Mouse (Mus musculus): Measurements from ENCODE around the gene Dgkd.
"Not testable (repeated sequence)": the region's sequence is repeated elsewhere in the genome, so short reads cannot be mapped to it uniquely, and the experiment has no call there.

Gene Dgkd

DNA sequence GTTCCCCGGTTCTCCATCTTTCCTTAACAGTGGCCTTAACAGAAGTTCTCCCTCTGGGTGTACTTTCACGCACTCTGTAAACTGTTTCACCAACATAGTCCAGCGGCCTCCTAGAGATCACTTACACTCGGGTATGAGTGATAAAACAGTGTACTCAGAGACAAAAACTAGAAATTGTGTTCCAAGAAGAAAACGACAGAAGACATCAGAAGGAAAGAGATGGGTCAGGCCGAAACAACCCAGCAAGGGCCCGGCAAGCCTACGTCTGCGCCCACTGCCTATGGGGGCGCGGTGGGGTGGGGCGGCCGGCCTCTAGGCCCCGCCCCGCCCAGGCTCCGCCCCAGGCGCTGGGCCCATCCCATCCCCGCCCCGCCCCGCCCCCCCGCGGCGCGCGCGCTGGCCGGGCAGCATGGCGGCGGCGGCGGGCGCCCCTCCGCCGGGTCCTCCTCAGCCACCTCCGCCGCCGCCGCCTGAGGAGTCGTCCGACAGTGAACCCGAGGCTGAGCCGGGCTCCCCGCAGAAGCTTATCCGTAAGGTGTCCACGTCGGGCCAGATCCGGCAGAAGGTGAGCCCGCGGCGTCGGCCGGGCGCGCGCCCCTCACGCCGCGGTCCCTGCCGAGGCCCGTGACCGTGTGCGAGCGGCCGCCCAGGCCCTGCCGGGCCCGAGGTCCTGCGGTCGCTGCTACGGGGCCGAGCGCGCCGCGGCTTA is at the start of gene Dgkd:
Gene Dgkd, plus strand, starts transcription at position 396 of the 709 bp plus-strand sequence.
- DNase-seq (ENCODE audit: low spot score): peak; percentile 45

DNA sequence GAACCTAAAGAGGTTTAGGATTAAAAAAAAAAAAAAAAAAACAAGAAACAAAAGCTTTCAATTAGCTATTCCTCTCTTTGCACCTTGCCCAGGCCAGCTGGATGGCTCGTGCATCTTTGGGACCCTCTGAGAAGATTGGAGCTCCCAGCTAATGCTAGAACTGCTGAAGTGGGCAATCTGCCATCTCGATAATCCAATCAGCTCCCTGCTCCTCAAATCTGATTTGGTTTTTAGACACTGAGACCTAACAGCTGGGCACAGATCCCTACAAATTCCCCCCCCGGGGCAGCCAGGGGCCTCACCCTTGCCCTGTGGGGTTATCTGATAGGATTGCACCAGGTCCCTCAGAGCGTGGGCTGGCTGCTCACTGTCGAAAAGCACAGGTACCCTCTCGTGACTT is 49.5 kb upstream of the Dgkd start, which contains the start of gene Sag:
Gene Sag, plus strand, starts transcription at position 105 of the 400 bp plus-strand sequence.
- DNase-seq (ENCODE audit: low spot score): no peak

DNA sequence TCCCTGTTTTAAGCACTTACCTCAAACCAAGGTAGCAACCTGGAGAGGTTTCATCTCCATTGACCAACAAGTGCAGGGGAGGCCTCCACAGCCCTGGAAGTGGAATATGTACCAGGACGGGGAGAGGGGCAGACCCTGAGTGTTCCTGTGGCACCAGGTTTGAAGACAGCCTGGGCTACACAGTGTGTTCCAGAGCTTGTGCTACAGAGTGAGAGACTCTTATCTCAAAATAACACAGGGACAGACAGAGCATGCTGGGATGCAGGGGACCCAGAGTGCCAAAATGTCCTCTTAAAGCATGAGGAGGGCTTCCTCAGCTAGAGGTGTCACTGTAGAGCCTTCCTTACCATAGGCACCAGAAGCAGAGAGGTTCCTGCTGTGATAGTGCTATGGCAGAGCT is 45.3 kb upstream of the Dgkd start:
- DNase-seq (ENCODE audit: low spot score): no peak

DNA sequence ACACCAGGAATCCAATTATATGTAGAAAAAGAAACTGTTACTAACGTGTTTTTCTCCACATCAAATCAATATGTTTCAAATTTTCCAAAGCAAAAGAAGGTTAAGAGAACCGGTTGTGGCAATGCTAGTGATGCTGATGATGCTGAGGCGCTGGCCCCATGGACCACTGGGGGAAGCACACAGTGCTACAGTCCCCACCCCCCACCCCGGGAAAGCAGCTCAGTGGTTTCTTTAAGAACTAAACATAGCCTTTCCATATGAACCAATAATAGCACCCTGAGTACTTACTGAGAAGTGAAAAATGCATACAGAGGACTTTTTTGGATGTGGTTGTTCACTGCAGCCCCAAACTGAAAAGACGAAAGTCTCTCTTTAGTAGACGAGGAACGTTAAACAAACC is 41.7 kb upstream of the Dgkd start:
- no peak for DNase-seq (ENCODE audit: low spot score)

DNA sequence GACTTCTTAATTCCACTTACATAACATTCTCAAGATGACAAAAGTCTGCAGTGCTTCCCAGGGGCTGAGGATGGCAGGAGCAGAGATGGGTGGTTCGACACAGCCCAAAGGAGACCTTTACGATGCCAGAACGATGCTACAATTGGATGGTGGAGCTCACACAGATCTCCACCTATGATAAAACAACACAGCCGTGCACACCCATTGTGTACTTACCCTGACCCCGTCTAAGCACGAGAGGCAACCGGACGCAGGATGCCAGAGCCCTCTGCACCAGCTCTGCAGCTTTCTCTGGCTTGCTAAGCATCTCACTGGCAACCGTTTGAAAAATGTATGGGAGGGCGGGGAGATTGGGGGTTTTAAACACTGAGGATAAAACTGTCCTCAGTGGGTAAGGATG is 41.0 kb upstream of the Dgkd start:
- no peak for DNase-seq (ENCODE audit: low spot score)

DNA sequence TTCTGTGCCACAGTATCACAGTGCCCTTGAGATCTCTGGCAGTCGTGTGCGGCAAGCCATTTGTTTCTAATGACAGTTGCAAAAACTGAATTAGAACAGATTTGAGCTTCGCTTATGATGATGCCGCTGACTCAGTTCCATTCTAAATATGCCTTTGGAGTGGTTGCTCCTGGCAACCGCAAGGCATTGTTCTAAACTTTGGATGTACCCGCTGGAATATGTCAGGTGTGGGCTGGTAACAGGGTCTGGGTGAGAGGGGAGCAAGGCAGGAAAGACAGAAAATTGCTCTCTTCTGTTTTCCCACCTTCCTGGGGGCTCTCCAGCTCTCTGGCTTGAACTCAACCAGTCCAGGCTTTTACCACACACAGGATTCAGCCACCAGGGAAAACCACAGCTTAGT is 39.9 kb upstream of the Dgkd start:
- DNase-seq (ENCODE audit: low spot score): no peak

DNA sequence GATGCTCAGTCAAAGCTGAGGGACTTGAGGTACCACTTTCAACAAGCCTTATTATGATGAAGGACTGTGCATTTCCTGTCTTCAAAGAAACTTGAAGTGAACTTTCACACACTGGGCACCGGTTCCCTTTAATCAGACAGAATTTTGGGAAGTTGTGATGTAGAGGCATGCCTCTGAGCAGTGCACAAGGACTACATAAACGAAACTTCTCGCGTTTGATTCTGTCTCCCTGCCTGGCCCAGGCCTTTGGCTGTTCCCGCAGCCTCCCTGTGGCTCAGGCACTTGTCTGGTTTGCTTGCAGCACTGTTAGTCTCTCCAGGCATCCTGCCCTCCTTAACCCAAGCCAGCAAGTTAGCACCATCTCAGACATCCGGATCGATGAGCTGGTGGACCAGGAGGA is 39.4 kb upstream of the Dgkd start:
- no peak for DNase-seq (ENCODE audit: low spot score)

DNA sequence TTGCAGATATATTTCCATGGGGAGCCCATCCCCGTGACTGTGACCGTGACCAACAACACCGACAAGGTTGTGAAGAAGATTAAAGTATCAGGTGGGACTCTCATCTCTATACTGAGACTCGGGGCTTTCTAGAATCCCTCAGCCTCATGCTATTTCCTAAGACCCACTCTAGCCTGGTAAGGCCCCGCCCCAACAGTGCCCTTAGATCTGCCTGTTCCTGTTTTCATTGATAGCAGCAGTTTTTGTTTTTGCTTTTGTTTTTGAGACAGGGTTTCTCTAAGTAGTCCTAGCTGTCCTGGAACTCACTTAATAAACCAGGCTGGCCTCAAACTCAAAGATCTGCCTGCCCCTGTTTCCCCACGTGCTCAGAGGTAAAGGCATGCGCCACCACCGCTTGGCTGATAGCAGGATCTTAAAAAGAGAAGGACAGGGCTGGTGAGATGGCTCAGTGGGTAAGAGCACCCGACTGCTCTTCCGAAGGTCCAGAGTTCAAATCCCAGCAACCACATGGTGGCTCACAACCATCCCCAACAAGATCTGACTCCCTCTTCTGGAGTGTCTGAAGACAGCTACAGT is 28.6 kb upstream of the Dgkd start:
- DNase-seq (ENCODE audit: low spot score): no peak

DNA sequence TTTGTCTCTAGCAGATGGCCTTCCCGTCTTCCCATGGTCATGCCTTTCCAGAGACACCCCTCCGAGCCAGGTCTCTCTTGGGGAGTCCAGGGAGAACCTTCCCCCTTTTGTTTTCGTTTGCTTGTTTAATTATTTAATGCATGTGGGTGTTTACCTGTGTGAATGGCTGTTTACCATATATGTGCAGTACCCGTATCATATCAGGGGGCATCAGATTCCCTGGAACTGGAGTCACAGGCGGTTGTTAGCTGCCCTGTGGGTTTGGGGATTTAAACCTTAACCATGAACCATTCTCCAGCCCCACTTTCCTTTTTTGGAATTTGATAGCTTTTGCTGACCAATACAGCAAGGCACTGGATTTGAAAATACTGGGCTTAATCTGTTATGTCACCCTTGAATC is 27.8 kb upstream of the Dgkd start:
- DNase-seq (ENCODE audit: low spot score): no peak

DNA sequence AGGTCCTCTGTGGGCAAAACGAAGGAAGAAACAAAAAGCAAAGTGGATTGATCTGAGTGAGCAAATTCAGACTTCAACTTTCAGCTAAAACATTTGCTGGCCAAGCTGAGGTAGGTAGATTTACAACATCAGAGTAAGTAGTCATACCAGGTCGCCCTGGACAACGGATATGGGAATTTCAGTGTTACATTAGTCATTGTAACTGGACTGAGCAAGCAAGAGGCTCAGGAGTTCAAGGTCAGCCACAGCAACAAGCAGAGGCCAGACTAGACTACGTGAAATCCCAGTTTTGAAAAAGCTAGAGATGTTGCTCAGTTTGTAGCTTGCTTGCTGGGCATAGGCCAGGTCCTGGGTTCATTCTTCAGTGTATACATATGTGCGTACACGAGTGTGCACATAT is 27.1 kb upstream of the Dgkd start:
- no peak for DNase-seq (ENCODE audit: low spot score)

DNA sequence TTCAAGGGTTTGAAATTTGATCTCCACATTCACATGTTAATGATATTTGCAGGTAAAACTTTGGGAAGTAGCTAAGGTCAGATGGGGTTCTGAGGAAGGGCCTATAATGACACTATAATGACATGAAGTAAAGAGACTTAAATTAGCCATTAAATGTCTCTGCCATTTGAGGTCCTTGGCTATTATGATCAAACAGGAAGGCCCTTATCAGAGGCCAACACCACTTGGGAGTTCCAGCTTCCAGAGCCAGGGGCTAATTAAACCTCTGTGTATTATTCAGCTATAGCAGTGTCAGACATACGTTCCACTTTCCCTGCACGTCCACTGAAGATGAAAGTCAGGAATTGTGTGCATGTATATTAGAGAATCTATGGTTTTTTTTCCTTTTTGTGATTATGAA is 26.6 kb upstream of the Dgkd start:
- no peak for DNase-seq (ENCODE audit: low spot score)

DNA sequence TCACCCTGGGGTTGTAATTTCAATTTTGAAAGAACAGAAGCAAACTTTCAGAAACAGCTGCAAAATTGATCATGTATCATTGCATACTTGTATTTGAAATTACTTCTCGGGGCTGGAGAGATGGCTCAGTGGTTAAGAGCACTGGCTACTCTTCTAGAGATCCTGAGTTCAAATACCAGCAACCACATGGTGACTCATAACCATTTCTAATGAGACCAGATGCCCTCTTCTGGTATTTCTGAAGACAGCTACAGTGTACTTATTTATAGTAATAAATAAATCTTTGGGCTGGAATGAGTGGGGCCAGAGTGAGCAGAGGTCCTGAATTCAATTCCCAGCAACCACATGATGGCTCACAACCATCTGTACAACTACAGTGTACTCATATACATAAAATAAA is 25.6 kb upstream of the Dgkd start:
- not testable (repeated sequence) for DNase-seq (ENCODE audit: low spot score)

DNA sequence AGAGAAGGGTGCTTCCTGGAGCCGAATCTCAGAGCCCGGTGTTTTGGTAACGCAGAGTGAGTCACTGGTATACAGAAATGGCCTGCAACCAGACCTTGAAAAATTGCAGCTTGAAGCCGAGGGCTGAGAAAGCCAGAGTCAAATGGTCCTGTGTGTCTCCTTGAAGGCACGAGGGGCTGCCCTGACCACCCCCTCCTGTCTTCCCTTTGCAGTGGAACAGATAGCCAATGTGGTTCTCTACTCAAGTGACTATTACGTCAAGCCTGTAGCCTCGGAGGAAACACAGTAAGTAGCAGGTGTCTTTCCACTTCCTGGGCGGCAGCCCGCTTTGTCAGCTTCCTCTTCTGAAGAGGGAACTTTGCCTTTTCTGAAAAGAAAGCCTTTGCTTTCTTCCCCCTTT is 24.9 kb upstream of the Dgkd start:
- peak; percentile 76 for DNase-seq (ENCODE audit: low spot score)

DNA sequence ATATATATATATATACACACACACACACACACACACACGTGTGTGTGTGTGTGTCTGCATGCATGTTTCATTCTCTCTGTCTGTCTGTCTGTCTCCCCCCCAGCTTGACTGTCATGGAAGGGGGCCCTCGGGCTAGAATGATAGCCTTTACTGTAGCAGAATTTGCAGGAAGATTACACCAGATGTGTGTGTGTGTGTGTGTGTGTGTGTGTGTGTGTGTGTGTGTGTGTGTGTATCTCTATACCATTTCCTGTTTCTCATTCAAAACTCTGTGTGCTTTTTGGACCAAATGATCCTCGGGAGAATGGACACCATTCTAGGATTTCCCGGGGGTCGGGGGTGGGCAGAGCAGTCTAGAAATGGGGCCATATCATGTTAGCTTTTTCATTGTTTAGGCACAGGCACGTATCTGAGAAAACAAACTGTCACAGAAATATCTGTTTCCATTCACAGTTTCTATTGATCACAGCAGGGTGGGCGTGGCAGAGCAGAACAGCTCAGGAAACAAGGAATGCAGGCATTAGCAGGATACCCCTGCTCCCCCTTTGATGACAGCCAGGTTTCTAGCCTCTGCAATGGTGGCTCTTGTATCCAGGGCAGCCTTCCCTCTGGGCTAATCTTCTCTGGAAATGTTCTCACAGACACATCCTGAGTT is 24.0 kb upstream of the Dgkd start:
- no peak for DNase-seq (ENCODE audit: low spot score)

DNA sequence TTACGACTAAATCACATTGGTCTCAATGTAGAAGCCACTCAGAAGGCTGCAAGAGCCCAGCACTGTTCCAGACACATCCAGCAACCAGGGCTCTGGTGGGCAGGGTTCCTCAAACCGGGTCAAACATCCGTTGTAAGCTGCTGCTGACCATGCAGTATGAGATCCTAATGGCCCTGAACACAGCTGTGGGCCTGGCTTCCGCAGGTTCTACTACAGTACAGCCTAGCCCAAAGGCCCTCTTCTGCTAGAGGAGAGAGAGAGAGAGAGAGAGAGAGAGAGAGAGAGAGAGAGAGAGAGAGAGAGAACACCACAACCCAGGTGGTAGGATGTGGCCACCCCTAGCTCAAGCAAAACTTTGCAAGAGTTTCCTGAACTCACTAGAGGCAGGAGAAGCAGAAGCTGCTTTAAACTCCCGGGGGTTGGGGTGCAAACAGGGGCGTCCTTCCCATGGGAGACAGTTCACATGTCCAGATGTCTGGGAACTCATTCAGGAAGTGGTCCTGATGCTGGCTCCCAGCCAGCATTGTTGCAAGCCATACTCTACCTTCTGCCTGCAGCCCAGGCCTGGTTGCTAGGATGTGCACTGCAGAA is 23.4 kb upstream of the Dgkd start:
- no peak for DNase-seq (ENCODE audit: low spot score)

DNA sequence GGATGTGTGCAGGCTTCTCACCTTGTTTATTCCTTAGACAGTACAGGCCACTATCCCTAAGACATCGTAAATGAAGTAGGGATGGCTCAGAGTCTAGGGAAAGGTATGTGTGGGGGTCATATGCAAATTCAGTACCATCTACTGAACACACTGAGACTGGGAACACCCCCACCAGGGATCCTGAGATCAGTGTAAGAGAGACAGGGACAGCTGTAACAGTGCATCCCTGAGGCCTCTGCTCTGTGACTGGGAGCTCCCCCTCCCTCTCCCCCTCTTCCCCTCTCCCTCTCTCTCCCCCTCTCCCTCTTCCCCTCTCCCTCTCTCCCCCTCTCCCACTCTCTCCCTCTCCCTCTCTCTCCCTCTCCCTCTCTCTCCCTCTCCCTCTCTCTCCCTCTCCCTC is 16.6 kb upstream of the Dgkd start:
- no peak for DNase-seq (ENCODE audit: low spot score)

DNA sequence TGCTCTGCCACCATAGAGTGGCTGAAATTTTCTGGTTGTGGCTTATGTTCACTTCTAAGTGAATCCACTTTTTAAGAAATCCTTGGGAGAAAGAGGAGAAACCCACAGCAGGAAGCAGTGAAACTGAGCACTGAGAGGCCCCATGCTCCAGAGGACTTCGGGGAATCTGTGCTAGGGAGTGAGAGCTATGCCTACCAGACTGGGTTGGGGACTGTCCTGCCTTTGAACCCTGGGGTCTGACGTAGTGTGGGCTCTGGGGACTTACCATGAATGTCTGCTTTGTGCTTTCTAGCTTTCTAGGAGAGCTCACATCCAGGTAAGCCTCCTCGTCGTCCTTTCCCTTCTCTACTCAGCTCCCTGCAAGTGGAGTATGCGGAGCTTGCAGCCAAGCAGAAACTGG is 16.1 kb upstream of the Dgkd start:
- no peak for DNase-seq (ENCODE audit: low spot score)

DNA sequence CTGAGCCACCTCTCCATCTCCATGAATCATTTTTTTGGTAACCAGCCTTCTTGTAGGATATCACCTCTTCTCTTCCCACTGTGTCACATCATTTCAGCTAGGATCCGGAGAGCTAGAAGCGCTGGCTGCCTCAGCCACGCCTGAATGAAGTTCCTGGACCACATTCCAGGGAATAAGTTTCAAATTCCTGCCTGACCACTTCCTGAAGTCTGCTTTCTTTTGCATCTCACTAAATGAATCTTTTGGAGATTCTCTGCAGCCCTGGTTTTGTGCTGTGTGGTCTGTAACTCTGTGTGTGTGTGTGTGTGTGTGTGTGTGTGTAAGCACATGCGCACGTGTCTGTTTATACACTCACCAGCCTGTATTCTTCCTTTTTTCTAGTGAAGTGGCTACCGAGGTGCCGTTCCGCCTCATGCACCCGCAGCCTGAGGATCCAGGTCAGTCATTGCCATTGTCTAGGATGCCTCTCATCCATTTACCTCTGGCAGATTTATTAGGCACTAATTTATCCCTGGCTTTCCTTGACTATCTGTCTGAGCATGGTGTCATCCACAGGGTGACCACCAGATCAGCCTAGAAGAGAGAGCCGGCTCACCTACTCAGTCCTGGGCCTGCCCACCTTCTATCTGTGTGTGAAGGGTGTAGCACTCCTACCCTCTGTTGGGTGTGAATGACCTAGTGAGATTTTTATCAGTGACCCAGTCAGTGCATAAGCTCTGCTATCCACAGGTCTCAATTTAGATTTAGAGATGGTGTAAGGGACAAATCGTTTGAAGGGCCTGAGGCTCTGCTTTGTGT is 12.5 kb upstream of the Dgkd start:
- no peak for DNase-seq (ENCODE audit: low spot score)

DNA sequence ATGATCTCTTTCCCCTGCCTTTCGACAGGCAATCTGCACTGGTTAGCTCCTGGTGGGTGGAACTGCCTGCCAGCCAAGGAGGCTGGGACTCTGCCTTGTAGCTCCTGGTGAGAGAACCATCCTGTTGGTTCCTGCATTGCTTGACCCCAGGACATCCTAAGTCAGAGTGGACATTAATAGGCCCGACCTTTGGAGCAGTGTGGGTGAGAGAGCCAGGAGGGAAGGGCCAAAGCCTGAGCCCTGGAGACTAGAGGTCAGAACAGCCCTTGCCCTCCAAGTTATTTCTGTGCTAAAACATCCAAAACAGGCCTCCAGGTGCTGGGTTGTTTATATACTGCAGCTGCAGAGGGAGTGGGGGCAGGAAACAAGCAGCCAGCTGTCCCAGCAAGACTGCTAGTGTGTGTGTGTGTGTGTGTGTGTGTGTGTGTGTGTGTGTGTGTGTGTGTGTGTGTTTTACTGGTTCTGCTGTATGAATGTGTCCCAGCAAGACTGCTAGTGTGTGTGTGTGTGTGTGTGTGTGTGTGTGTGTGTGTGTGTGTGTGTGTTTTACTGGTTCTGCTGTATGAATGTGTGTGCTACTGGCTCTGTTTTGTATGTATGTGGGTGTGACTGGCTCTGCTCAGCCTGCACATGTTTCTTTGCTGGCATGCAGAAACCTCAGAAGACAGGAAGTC is 6.1 kb upstream of the Dgkd start:
- peak; percentile 59 for DNase-seq (ENCODE audit: low spot score)

DNA sequence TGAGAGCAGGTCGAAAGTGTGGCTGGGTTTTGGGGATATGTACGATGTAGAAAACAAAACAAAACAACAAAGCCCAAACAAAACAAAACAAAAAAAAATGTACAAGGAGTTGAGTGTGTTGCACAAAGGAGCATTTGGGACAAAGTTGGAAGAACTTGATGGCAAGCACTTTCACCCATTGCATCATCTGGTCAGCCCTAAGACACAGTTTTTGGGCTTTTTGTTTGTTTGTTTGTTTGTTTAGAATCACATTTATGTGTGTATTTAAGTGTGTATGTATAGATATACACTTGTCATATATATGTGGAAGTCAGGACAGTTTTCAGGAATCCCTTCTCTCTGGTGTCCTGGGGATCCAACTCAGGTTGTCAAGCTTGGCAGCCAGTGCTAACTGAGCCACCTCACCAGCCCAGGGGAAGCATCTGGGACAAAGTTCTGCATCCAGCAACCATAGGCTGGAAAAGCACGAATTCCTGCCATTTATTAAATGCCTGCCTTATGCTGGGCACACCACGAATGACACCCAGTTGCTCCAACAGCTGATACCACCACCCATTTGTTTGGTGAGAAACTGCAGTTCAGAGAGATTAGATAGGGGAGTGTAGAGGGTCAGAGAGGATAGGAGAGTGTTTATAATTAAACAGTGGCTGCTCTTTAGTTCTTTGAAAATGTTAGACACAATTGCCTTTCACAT is 5.5 kb upstream of the Dgkd start:
- DNase-seq (ENCODE audit: low spot score): no peak
